Mouse (Mus musculus) cerebellum, postnatal 14 days (tissue): ENCODE results near the gene Nacc1.
A peak's percentile ranks its signal among the peaks of the same experiment; 100 is the strongest.

Source experiments
- DNase-seq, 2 experiments: peaks; one replicate each; pipeline ENCODE4 v3.0.0; 2021; ENCODE audit warnings: mixed read lengths in 2 of 2

Nacc1 gene

DNA sequence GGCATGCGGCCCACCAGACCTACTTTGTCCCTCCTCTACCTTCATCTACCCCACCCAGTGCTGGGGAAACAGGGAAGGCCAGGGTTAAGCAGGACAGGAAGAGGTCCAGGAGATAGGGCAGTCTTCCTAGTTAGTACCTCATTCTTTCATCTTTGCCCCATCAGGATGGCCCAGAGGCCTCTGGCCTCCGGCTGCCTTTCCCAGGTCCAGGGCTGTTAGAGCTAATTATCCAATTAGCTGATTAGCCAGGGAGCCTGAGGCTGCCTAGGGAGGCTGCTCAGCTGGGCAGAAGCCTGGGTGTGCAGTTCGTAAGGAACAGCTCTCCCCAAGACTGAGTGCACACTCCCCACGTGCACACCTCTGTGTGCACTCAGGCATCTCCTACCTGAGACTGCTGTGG, 25.7 kb upstream of the Nacc1 start:
- DNase-seq, result no peak

DNA sequence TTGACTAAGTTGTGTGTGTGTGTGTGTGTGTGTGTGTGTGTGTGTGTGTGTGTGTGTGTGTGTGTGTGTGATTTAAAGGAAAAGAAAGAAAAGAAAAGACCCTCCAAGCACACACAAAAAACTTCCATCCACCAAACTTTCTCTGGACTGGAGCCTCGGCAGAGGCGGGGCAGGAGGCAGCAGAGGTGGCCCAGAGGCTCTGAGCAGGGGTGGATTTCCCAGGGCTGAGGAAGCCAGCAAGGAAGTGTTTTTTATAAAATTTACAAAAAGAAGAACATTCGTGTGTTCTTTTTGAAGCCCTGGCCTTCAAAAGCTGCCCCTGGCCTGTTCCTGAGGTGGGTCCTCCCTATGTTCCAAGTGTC, 25.1 kb upstream of the Nacc1 start:
- no peak for DNase-seq

DNA sequence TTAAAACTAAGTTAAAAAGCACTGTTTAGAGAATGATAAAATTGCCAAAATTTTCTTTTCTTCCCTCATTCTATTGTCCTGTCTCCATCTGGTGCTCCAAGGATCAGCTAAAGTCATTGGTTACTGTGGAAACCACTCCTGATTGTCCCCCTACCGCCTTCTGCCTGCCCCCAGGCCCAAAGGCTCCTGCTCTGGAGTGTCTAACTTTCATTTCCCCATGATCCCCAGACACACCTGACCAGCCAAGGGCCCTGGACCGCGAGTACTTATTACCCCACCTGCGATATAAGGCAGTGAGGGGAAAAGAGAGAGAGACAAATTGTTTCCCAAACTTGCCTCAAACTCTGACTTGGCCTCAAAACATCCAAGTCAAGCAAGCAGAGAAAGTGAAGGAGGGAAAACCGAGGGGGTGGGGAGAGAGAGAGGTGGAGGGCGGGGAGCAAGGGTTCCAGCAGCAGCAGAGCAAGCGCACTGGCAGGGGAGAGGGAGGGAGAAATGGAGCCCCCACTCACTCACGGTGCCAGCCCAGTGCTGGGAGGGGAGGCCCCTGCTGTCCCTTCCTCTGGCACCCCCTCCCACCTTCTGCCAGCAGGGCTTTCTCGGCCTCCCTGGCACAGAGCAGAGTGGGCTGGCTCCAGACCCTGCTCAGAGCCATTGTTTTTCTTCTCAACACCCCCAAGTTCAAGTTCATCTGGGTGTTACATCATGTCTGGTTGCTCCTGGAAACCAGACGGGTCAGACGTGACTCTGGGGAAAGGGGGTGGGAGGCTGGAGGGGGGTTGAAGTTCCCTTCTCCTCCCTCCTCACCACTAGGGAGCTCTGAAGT, 24.5 kb upstream of the Nacc1 start:
- DNase-seq, result peak; percentile 52 to 68

DNA sequence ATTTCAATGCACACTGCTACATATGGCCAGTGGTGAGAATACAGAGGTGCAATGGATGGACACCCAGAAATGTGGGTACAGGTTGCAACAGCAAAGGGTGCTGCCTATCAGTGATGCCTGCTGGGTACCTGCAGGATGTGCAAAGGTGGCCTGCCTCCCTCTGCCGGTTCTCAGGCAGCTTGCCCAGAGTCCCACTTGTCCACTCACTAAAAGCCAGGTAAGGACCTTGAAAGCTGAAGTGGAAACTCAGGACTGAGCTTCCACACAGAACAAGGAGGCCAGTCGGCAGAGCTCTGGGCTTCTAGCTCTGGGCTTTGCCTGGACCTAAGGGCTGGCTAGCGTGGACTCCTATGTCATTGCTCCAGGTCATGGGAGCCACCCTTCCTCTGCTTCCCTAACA, 23.6 kb upstream of the Nacc1 start:
- no peak for DNase-seq

DNA sequence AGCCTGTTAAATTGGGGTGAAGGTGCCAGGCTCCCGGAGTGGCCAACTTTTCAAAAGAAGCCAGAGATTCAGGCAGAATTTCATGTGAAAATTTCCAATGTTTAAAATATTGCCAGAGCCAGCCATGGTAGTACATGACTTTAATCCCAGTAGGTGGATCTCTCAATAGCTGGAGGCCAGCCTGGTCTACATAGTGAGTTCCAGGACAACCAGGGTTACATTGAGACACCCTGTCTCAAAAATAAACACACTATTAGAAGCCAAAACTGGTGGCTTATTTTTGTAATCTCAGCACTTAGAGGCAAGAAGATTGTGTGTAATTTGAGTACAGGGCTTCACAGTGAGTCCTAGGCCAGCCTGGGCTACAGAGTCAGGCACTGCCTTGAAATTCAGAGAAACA, 22.3 kb upstream of the Nacc1 start:
- DNase-seq, result no peak

DNA sequence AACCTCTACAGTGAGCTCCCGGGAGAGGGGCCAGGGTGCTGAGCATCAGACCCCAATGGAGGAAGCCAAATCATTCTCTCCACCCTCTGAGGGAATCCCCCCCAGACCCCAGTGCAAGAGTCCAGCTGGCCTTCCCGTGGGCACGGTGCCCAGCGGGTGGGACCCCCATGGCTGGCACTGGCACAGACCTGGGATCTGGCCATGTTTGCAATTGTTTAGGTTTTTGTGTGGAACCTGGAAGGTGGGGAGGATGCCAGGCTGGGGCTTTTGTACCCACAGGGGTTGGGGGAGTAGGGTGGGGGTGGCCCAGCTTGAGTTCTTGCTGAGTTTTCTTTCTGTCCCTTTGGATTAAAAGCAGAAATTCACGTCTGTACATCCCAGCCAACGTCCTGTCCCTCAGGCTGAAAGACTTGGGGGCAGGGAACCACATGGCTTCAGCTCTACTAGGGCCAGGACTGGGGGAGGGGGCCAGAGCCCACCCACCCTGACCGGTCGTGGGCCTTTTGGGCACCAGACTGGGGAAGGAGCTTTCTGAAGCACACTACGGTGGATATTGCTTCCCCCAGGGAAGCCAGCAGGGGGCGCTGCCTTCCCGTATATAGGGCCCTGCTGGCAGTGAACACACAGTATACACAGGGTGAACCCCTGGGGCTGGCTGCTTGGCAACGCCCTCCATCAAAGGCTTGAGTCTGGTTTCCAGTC, 21.3 kb upstream of the Nacc1 start:
- DNase-seq, result peak; percentile 92 to 95

DNA sequence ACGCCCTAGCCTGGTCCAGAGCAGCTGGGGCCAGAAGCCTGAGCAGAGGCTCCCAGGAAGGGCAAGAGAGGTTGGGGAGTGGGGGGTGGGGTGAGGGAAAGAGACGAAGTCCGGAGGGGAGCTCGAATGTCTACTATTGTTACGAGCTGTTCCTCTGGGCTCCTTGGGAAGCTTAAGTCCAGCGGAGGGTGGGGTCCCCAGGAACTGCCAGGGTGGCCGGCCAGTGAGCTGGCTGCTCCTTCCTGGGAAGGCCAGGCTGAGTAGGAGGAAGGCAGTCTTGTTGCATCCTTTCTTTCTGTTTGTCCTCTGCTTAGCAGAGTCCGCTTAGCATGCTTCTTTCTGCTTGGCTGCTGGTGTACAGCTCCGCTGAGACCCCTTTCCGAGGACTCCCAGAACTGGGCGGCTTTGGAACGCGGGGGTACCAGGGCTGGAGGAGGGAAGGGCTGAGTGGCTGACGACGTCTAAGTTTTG, 20.4 kb upstream of the Nacc1 start:
- DNase-seq, result peak in 1 of 2 experiments; percentile 29

DNA sequence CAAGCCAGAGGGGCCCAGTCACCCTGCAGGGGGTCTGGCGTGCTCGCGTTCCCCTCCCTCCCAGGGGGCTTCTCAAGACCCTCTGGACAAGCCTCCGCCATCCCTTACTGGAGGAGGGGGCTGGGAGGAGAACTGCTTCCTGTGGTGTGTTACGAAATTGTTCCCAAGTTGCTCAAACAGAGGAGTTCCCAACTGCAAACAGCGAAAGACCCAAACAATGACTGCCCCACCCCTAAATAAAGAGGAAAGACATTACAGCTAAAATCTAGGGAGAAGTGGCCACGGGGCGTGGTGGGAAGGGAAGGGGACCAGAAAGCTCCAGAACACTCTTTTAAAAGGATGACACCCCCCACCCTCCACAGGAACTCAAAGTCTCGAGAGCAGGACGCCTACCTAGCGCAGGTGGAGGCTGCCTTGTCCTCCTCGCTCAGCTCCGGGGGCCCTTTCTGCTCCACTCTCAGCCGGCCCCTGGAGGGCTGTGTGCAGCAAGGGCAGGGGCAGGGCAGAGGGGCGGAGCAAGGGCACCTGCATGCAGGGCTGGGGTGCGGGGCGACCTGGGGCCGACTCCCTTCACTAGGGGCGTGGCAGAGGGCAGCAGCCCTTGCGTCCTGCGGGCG, 19.7 kb upstream of the Nacc1 start:
- peak; percentile 33 to 39 for DNase-seq

DNA sequence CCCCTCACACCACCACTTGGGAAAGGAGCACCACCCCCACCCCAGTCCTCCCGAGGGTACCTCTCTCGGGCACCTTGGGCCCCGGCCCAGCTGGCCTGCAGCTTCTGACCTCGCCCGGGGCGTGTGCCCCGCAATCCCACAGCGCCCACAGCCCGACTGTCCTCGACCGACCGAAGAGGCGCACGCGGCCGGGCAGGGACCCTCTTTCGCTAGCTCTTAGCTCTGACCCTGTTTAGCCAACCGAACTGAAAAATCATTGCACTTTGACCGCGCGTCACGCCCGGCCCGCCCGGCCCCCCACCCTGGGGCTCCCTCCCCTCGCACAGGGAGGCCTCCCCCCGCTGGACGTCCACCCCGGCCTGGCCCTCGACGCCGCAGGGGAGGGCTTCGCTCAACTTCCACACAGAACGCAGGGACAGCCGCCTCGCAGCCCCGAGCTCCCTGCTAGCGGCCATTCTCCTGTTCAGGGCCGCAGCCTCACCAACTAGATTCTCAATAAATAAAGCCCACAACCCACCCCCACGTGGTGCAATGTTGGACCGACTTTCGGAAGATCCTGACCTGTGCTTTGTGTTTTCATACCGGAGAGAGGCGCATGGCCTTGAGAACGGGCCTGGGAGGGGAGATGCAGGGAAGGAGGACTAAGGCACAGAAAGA, 19.1 kb upstream of the Nacc1 start:
- peak; percentile 33 to 50 for DNase-seq

DNA sequence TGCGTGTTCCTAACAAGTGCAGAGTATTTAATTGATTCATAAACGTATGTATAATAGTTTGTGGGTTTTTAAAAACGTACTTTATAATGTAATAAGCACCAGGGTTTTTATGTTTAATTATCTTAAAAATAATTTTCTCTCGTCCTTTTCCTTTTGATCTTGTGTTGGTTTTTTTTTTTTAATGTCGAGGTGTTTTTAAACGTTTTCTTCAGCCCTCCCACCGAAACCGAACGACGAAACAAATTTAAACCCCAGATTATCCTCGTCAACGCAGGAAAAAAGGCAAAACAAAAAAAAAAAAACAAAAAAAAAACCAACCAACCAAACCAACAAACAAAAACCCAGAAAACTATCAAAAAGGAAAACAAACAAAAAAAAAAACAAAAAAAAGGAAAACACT, 18.3 kb upstream of the Nacc1 start:
- DNase-seq, result no peak

DNA sequence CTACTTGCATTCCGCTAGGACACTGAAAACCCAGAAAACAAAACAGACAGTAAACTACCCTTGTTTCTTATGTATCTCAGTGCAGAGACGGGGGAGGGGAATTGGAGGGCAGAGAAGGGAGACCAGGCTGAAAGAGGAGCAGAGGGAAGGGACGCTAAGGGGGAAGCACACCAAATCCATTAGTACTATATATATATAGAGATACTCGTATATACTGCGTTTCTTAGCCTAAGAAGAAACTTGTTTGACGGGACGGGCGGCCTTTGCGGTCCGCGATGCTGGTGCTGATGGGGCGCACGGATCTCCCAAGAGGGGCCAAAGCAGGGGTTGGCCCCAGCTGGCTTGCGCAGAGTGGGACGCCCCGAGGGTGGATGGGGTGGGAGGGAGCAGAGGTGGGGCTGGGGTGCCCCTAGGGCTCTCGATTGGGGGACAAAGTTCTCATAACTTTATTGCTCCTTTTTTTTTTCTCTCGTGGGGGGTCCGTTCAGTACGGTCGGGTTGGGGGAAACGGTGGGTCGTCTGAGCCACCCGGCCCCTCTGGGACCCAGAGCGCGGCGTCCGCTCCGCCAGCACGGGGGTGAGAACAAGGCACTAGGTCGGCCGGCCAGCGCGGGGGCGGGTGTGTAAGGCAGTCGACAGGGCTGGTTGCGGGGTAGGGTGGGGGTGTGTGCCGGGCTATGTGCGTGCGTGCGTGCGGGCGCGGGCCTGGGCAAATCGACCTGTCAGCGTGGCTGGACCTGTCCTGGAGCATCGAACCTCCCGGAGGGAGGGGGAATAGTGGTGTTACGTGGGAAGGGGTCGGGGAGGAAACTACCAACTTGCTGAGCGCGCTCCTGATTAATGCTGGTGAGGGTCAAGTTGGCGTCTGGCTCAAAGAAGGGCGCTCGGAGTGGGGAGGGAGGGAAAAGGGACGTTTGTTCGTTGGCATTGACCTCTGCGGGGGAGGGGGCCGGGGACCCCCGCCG, 17.5 kb upstream of the Nacc1 start:
- DNase-seq, result peak; percentile 46 to 62

DNA sequence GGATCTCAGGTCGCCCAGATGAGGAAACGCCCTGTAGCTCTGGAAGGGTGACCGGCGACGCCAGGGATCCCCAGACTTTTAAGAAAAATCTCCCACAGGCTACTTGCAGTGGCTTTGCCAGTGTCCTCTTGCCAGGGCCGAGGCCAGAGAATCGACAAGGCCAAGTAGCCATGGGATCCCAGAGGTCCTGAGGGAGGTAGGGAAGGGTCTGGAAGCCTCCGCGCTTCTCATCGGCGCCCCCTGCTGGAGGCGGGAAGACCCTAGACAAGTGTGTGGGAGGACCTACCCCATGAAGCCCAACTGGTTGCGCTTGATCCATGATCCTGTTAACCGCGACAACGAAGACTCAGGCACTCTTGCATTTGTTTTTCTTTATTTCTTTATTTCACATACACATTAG, 16.7 kb upstream of the Nacc1 start:
- peak; percentile 81 to 91 for DNase-seq

DNA sequence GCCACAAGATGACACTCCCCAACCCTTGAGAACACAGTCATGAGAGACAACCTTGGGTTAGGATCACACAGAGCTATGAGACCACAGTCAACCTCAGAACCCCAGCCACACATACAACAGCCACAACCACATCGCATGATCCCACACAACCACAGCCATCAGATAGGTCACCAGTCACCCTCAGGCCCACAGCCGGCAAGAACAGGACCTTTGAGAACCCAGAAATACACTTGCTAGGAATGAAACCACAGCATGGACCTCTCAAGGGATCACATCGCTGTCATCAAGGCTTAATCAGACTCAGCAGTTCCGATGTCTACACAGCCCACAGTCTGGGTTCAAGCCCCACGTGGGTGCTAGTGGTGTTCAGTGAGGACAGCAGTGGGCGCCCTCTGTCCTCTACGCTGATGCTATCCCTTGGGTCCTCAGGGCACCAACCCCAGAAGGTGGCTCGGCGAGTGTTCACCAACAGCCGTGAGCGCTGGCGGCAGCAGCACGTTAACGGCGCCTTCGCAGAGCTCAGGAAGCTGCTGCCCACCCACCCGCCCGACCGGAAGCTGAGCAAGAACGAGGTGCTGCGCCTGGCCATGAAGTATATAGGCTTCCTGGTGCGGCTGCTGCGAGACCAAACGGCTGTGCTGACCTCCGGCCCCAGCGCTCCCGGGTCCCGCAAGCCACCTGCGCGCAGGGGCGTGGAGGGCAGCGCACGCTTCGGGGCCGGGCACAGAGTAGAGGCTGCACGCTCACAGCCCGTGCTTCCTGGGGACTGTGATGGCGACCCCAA, 16.0 kb upstream of the Nacc1 start:
- DNase-seq, result peak; percentile 26 to 31

DNA sequence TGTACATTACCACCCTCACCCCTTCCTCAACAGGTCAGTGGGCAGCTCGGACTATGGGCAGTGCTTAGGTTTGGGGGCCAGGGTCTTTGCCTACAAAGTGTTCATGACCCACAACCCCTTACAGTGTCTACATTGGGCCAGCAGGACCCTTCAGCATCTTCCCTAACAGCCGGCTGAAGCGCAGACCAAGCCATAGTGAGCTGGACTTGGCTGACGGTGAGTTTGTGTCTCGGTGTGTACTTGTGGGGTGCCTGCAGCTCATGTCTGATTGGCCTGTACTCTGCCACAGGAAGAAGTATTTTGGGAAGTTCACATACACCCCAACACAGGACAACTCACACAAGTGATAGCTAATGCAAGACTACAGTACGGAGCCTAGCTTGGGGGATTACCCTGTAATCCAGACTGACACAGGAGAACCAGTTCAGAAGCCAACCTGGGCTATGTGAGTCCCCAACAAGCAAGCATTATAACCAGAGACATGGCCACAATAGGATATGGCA, 15.4 kb upstream of the Nacc1 start:
- peak in 1 of 2 experiments; percentile 16 for DNase-seq

DNA sequence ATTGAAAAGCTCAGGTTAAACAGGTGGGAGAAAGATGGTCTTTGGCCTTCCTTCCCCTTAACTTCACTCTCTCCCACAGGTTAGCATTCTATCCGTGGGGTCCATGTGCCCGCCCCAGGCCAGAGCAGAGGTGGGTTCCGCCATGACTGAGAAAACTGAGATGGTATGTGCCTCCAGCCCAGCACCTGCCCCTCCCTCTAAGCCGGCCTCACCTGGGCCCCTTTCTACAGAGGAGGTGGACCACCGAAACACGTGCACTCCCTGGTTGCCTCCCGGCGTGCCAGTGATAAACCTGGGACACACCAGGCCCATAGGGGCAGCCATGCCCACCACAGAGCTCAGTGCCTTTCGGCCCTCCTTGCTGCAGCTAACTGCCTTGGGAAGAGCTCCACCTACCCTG, 14.9 kb upstream of the Nacc1 start:
- peak in 1 of 2 experiments; percentile 11 for DNase-seq

DNA sequence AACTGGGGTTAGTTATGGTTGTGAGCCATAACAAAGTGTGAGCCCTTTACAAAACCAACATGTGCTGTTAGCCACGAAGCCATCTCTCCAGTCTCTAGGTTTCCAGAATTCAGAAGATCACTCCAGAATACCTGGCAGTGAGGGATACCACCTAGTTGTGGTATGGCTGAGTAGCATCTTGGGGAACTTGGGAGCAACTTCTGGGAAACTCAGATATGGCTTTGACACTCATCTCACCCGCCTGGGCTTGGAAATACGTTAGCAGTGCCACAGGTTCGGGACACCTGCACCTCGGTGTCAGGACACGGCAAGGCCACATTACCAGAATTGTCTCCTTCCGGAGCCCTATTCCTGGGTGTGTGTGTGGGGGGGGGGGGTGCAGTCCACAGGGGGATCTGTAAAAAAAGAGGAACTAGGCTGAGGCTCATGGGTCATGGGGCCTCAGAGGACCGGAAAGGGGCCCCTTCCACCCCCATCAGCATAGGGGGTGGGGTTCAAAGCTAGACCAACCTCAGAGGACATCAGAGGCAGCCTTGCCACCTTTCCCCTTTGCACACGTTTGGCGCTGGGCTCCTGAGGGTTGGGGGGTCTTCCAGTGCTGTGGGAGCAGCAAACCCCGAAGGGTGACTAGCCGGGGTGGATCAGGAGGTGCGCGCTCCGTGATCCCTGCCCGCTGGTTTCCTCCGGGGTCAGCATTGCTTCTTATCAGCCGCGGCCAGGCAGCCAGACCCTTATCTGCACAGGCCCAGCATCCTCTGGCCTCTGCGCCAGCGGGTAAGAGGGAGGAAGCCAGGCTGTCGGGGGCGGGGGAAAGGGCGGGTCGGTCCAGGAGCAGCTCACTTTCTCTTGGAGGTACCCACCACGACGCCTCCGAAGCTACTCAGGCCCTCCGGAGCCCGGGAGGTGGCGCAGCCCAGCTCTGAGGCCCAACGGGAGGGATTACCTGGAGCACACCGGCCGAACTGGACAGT, 13.6 kb upstream of the Nacc1 start, which contains the start of gene Lyl1:
Lyl1 (plus strand) TSS at position 517 of the 971 bp plus-strand sequence.
- DNase-seq, result peak; percentile 21 to 37

DNA sequence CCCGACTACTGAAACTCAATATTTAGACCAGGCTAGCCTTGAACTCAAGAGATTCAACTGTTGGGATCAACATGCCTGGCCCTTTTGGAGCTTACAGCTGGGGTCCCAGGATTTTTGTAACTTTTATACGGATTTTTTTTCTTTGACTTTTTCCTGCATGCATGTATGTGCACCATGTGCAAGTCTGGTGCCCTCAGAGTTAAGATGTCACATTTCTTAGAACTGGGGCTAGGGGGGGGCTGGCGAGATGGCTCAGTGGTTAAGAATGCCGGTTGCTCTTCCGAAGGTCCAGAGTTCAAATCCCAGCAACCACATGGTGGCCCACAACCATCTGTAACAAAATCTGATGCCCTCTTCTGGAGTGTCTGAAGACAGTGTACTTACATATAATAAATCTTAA, 12.9 kb upstream of the Nacc1 start:
- no peak for DNase-seq

DNA sequence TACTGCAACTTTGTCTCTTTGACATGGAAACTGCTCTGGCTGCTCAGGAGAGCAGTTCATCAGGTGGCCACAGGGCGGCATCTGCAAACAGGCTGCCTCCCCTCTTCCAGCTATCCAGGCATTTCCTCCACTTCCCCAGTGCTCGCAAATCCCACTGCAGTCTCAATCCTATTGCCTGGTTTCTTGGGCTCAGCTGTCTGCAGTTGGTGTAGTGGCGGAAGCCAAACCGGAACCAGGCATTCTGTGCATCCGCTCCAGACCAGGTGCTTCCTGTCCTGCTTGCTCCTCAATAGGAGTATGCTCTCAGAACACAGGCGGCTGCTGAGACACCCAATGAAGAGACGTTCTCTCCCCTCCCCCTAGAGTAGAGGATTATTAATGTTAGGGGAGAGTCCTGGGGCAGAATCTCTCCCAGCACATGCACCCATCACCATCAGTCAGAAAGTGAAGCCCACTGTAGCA, 12.2 kb upstream of the Nacc1 start:
- DNase-seq, result peak; percentile 81 to 82

DNA sequence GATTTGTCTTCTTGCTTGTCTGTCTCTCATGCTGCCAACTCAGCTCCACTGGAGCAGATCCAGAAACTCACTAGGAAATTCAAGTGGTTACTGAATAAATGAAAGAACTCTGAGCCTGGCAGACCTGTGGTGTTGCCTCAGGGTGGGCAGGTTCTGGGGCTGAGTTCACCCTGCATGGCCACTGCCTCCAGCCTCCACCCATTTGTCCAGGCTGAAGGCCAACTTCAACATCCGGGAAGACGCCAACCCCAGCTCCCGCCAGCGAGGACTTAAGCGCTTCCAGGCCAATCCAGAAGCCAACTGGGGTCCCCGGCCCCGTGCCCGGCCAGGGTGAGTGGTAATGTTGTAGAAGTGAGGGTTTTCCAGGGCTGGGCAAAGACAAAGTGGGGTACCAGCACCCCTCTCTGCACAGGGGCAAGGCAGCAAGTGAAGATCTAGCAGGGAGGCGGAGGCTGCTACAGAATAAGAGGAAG, 11.3 kb upstream of the Nacc1 start:
- DNase-seq, result peak; percentile 69 to 73
